Mouse (Mus musculus) liver, embryonic 14.5 days (tissue): ENCODE results near the gene 4921530L21Rik. TPM values are rescaled to one million over a fixed set of nuclear protein-coding genes. Genes with fewer than 3 reads are reported as not detected.

Experiments used
- ATAC-seq: fragments of 200-750 bp; cut with Nextera tagmentation; 2 replicates; pipeline ENCODE4 v1.8.0; 2017; ENCODE audit warnings: moderate number of reproducible peaks, mild to moderate bottlenecking, moderate library complexity; ENCODE audit not compliant: insufficient read depth
- DNase-seq, 3 experiments: peaks; one replicate each; pipeline ENCODE4 v3.0.0-alpha.2; 2012 to 2013; ENCODE audit warnings: low read depth in 3 of 3, low spot score in 3 of 3
- H3K27ac ChIP-seq: fragments of 300-500 bp; sonication (generic); 2 replicates; pipeline ENCODE4 v1.5.1; 2014; ENCODE audit warnings: moderate library complexity, mild to moderate bottlenecking, control low read depth, inconsistent platforms
- H3K27me3 ChIP-seq: fragments of 300-500 bp; sonication (generic); 2 replicates; pipeline ENCODE4 v1.6.1; 2014; ENCODE audit warnings: mild to moderate bottlenecking, low read length, moderate library complexity; ENCODE audit not compliant: control insufficient read depth, insufficient read depth
- H3K36me3 ChIP-seq: fragments of 300-500 bp; sonication (generic); replicated peaks from 2 replicates; pipeline ENCODE4 v1.6.1; 2014; ENCODE audit warnings: low read depth; ENCODE audit not compliant: control insufficient read depth, insufficient read depth
- H3K4me1 ChIP-seq, 2 experiments: fragments of 200-500 bp in 1 of 2; fragments of 300-500 bp in 1 of 2; sonication (generic) in 1 of 2; replicated peaks; 2 replicates each; pipeline ENCODE4 v1.6.1; 2012 to 2014; ENCODE audit warnings: antibody characterized with exemption in 1 of 2, inconsistent platforms in 1 of 2, low read length in 1 of 2; ENCODE audit not compliant: control insufficient read depth in 2 of 2, insufficient read depth in 2 of 2
- H3K4me2 ChIP-seq: fragments of 300-500 bp; sonication (generic); 2 replicates; pipeline ENCODE4 v1.6.1; 2014; ENCODE audit warnings: low read depth, mild to moderate bottlenecking, control low read depth, moderate library complexity
- H3K4me3 ChIP-seq, 2 experiments: fragments of 200-500 bp in 1 of 2; fragments of 300-500 bp in 1 of 2; sonication (generic) in 1 of 2; 2 replicates each; pipeline ENCODE4 v1.5.1; 2012 to 2014; ENCODE audit warnings: low read depth in 2 of 2, low read length in 2 of 2, mild to moderate bottlenecking in 2 of 2, control low read depth in 1 of 2, inconsistent platforms in 1 of 2, moderate library complexity in 1 of 2; ENCODE audit not compliant: insufficient read depth in 1 of 2
- H3K9ac ChIP-seq: fragments of 300-500 bp; sonication (generic); replicated peaks from 2 replicates; pipeline ENCODE4 v1.6.1; 2014; ENCODE audit warnings: mild to moderate bottlenecking, control low read depth, moderate library complexity
- H3K9me3 ChIP-seq: fragments of 300-500 bp; sonication (generic); 2 replicates; pipeline ENCODE4 v1.6.1; 2016; ENCODE audit warnings: low read length, mixed read lengths; ENCODE audit not compliant: control insufficient read depth
- CTCF ChIP-seq: IDR thresholded peaks from 2 replicates; pipeline ENCODE4 v1.5.1; 2016; ENCODE audit warnings: antibody characterized with exemption, low read depth, control low read depth
- EP300 ChIP-seq: IDR thresholded peaks from 2 replicates; pipeline ENCODE4 v1.6.1; 2016; ENCODE audit warnings: antibody characterized with exemption, low read depth
- WGBS: fragments of 180-500 bp; shearing (Covaris S2); extraction: QIAGEN DNeasy Blood & Tissue Kit; methylation state at CpG from one replicate; pipeline ENCODE4 v1.1.7; 2014; ENCODE audit not compliant: insufficient replicate concordance; 5-methylcytosine and 5-hydroxymethylcytosine counted together
- polyA plus RNA-seq, 2 experiments: library from polyadenylated mRNA; depleted of rRNA in 1 of 2; stranded (reverse) in 1 of 2; unstranded in 1 of 2; fragments of >200 nt; fragmentation: Nextera tagmentation in 1 of 2; extraction: Ambion mirVana in 1 of 2; gene quantifications; 2 replicates each; pipeline versions ENCODE4 v1.2.1 to v1.2.3; 2012 to 2014

The 4921530L21Rik gene
- not detected in 2 replicates for polyA plus RNA-seq (2012; rRNA removed)
- not detected in 2 replicates for polyA plus RNA-seq (2014; fragmentation: Nextera tagmentation; extraction: Ambion mirVana)

DNA sequence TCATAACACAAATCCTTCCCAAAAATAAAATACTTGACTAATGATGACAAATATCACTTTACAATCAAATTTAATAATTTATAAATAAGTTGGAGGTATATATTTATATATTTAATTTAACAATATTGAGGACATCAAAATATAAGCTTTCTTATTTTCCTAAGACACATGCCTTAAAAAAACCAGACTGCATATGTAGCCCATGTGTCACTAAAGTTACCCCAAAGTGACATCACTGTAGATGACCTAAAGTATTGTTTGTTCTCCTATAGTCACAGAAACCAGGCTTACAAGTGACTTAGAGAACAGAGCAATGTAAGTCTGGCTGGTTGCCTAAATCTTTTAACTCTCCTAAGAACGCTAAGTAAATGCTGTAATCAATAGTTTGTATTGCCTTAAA, at the start of gene 4921530L21Rik:
Gene 4921530L21Rik, plus strand, starts transcription at position 301 of the 400 bp plus-strand sequence.
- no peak for DNase-seq
- H3K9me3 ChIP-seq, result no peaks in the 10 kb centered on the region
- no peak within 1 kb of the TSS for H3K4me2 ChIP-seq
- H3K4me3 ChIP-seq, result no peak within 1 kb of the TSS
- no peak within 1 kb of the TSS for H3K9ac ChIP-seq
- TF ChIP-seq CTCF, result no peak
- TF ChIP-seq EP300, result no peak
- no peaks in the 10 kb centered on the region for H3K27me3 ChIP-seq
- H3K4me1 ChIP-seq, result no peaks in the 10 kb centered on the region
- H3K27ac ChIP-seq, result no peak within 1 kb of the TSS
- H3K36me3 ChIP-seq, result no peaks in the 10 kb centered on the region
- WGBS, result 79% methylated on average over 1 of the region's 1 CpGs
- ATAC-seq, result no peak

- ATAC-seq, result no peak
- H3K36me3 ChIP-seq, result no peaks in the 10 kb centered on the region
- no peak overlapping the region for H3K4me3 ChIP-seq
- no peak for DNase-seq
- H3K27ac ChIP-seq, result no peak overlapping the region
- H3K4me1 ChIP-seq, result no peaks in the 10 kb centered on the region
- no peaks in the 10 kb centered on the region for H3K9me3 ChIP-seq
- TF ChIP-seq CTCF (no peak), EP300 (no peak)
- no peak overlapping the region for H3K4me2 ChIP-seq
- WGBS, result 54% methylated on average over 3 of the region's 3 CpGs
- H3K27me3 ChIP-seq, result no peaks in the 10 kb centered on the region
- H3K9ac ChIP-seq, result no peak overlapping the region
Observed at GRCm38 (mm10) chr14:95833866-95834265, 47.2 kb upstream of the 4921530L21Rik start.

DNA sequence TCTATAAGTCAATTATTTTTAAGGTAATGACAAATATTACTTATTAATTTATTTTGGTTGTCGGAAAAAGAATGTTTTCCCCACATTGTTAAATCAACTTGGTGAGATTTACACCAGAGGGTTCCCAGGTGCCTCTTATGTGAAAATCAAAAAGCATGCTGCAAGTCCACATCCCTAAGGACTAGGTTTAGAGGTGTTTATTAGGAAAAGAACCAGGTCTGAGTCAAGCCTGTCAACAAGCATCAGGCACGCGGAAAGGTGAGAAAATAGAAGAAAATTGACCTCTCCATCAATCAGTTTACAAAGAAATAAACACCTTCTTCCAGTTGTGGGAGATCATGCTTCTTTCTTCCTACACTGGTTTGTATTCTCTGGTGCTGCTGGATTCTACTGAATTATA, 18.1 kb upstream of the 4921530L21Rik start:
- H3K36me3 ChIP-seq, result no peaks in the 10 kb centered on the region
- DNase-seq (no peak), ATAC-seq (no peak)
- TF ChIP-seq EP300, result no peak
- no peak for TF ChIP-seq CTCF
- no peak overlapping the region for H3K9ac ChIP-seq
- whole genome bisulfite sequencing, result 63% methylated on average over 3 of the region's 3 CpGs
- no peak overlapping the region for H3K4me3 ChIP-seq
- H3K4me2 ChIP-seq, result no peak overlapping the region
- H3K27ac ChIP-seq, result no peak overlapping the region
- no peaks in the 10 kb centered on the region for H3K9me3 ChIP-seq
- no peaks in the 10 kb centered on the region for H3K4me1 ChIP-seq
- no peaks in the 10 kb centered on the region for H3K27me3 ChIP-seq

DNA sequence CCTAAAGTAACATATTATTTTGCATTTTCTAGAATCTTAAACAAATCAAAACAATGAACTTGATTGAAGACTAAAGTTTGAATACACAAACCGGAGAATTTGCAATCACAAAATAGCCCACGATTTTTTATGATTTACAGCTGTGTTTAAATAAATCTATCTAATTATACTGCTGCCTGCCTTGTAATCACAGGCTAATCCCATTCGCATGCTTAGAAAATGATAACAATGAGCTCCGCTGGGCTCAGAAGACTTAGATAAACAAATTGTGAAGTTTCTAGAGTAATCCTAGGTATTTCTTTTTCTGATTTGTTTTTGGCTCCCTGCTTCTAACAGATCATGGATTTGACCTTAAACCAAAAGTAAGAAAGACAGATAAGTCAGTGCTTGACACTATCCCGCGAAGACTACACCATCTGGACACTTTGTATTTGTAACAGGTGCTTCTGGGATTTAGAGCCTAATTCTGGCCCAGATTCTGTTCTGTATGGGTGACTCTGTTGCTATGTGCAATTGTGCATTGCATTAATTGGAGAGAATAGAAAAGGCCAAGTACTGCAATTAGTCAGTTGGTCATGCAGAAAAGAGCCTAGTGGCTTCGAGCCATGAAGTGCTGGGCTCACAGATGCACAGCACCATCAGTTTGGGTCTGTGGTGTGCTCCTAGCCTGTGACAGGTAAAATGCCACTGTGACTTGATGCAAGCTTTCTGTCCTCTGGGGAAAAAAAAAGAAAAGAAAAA, 15.2 kb upstream of the 4921530L21Rik start:
- ATAC-seq, result no peak
- TF ChIP-seq CTCF, result no peak
- TF ChIP-seq EP300, result no peak
- no peak overlapping the region for H3K4me3 ChIP-seq
- H3K4me1 ChIP-seq, result no peaks in the 10 kb centered on the region
- WGBS, result 62% methylated on average over 7 of the region's 7 CpGs
- H3K36me3 ChIP-seq, result no peaks in the 10 kb centered on the region
- no peak for DNase-seq
- no peak overlapping the region for H3K9ac ChIP-seq
- H3K27me3 ChIP-seq, result no peaks in the 10 kb centered on the region
- no peak overlapping the region for H3K27ac ChIP-seq
- H3K4me2 ChIP-seq, result no peak overlapping the region
- H3K9me3 ChIP-seq, result no peaks in the 10 kb centered on the region

GRCm38 (mm10) chr14:95872020-95872419, 9.0 kb upstream of the 4921530L21Rik start:
- no peaks in the 10 kb centered on the region for H3K36me3 ChIP-seq
- H3K27me3 ChIP-seq, result no peaks in the 10 kb centered on the region
- TF ChIP-seq CTCF, result no peak
- no peak for TF ChIP-seq EP300
- no peak overlapping the region for H3K4me2 ChIP-seq
- no peak overlapping the region for H3K9ac ChIP-seq
- H3K27ac ChIP-seq, result no peak overlapping the region
- H3K9me3 ChIP-seq, result no peaks in the 10 kb centered on the region
- ATAC-seq, result no peak
- WGBS, result 35% methylated on average over 5 of the region's 5 CpGs
- no peak overlapping the region for H3K4me3 ChIP-seq
- DNase-seq, result no peak
- H3K4me1 ChIP-seq, result no peaks in the 10 kb centered on the region
